Mouse (Mus musculus) thymus, adult 2 months (tissue): ENCODE measurements around the gene Gmfg.

Experiments used
- CTCF ChIP-seq: fragments of 200-500 bp; IDR thresholded peaks from 2 replicates; pipeline ENCODE4 v1.5.1; 2012; ENCODE audit warnings: mild to moderate bottlenecking, control low read depth, low read length, moderate library complexity, borderline replicate concordance; ENCODE audit not compliant: control insufficient read depth, poor library complexity, insufficient read depth; ENCODE audit errors: extremely low read depth
- POLR2A ChIP-seq: fragments of 200-500 bp; IDR thresholded peaks from 2 replicates; pipeline ENCODE4 v1.6.1; 2012; ENCODE audit warnings: mild to moderate bottlenecking, low read length, control low read depth, moderate library complexity; ENCODE audit not compliant: control insufficient read depth, poor library complexity, insufficient read depth; ENCODE audit errors: extremely low read depth

GRCm38 (mm10) chr7:28492310-28492709 lies 55.1 kb downstream of the Gmfg start:
- TF ChIP-seq CTCF, result no peak
- TF ChIP-seq POLR2A, result no peak
